Mouse (Mus musculus): Measurements from ENCODE around the gene Trmt6.
A peak's percentile ranks its signal among the peaks of the same experiment; 100 is the strongest.

Trmt6 gene

DNA sequence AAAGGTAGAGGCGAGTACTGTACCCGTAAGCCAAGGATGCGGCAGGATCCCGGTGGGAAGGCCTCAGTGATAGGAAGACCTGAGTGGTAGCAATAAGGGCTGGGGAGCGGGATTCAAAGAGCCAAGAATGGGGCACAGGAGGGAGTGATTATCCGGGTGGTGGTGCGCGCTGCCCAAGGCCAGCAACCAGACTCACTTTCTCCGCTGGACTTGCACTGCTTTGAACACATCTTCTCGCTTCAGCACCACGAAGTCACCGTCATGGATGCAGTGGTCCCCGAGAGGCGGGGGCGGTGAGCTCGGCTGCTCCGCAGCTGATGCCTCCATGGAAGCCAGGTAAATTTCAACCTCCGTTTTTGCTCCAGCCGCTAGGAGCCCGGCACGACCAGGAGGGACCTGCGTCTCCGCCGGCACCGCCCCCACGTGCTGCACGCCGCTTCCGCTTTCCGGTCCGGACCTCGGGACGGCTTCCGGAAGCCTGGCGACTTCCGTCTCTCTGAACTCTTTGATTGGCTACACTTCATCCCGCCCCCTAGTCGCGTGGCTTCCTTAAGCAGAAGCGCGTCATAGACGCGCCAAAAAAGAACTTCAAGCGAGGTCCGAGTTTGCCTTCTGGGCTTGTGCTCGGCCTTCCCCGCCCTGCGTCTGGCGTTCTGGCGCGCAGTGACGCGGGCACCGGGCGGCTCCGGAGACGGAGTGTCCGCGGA is at the start of gene Trmt6, which contains the start of gene Mcm8:
Gene Trmt6 (minus strand): TSS at position 448 of the 707 bp plus-strand sequence.
Gene Mcm8 (plus strand): TSS at position 534 of the 707 bp plus-strand sequence.
- H3K9me3 ChIP-seq (ENCODE audit: low read length), result no peaks in the 10 kb centered on the region
- peaks cover 38% of the 10 kb centered on the region for H3K4me1 ChIP-seq (replicated peaks; ENCODE audit: low read depth, low read length)
- H3K27me3 ChIP-seq (ENCODE audit: insufficient read depth, low read length), result no peaks in the 10 kb centered on the region
- peaks cover 62% of the 10 kb centered on the region for H3K36me3 ChIP-seq (ENCODE audit: insufficient read depth, low read length)
- H3K4me3 ChIP-seq (replicated peaks; ENCODE audit: low read length), result peak within 1 kb of the TSS; percentile 97
- TF ChIP-seq NANOG (IDR thresholded peaks at IDR 0.05; ENCODE audit: borderline replicate concordance, low read length) (no peak), CTCF (conservative IDR thresholded peaks at IDR 0.05; ENCODE audit: low read length) (no peak), POU5F1 (IDR thresholded peaks at IDR 0.05; ENCODE audit: borderline replicate concordance, low read length) (no peak)

DNA sequence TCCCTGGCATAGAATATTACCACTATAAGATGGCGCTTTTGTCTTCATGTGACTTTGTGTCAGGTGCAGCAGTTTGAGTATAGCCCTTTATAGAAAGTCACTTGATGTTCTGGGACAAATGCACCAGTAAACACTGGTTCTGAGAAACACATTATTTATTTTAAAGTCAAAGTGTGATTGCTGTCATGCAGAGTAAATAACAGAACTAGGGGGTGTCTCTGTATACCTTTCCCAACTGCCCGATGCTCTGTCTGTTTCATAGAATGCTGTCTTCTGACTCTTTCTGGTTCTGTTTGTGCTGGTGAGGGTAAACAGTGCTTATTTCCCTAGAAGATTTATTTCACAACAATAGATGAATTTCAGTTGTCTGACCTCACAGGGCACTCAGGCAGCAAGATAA is 47.5 kb upstream of the Trmt6 start:
- peaks cover 27% of the 10 kb centered on the region for H3K36me3 ChIP-seq (ENCODE audit: insufficient read depth, low read length)
- H3K9me3 ChIP-seq (ENCODE audit: low read length), result no peaks in the 10 kb centered on the region
- H3K4me1 ChIP-seq (replicated peaks; ENCODE audit: low read depth, low read length), result no peaks in the 10 kb centered on the region
- TF ChIP-seq NANOG (IDR thresholded peaks at IDR 0.05; ENCODE audit: borderline replicate concordance, low read length) (no peak), POU5F1 (IDR thresholded peaks at IDR 0.05; ENCODE audit: borderline replicate concordance, low read length) (no peak), CTCF (conservative IDR thresholded peaks at IDR 0.05; ENCODE audit: low read length) (no peak)
- no peak overlapping the region for H3K4me3 ChIP-seq (replicated peaks; ENCODE audit: low read length)
- no peaks in the 10 kb centered on the region for H3K27me3 ChIP-seq (ENCODE audit: insufficient read depth, low read length)

GRCm38 (mm10) chr2:132861456-132861855 is 45.6 kb upstream of the Trmt6 start:
- peaks cover 19% of the 10 kb centered on the region for H3K36me3 ChIP-seq (ENCODE audit: insufficient read depth, low read length)
- peaks cover 2% of the 10 kb centered on the region; the same call in 1 of the 2 replicates for H3K4me1 ChIP-seq (replicated peaks; ENCODE audit: low read depth, low read length)
- H3K27me3 ChIP-seq (ENCODE audit: insufficient read depth, low read length), result no peaks in the 10 kb centered on the region
- TF ChIP-seq NANOG (IDR thresholded peaks at IDR 0.05; ENCODE audit: borderline replicate concordance, low read length) (no peak), POU5F1 (IDR thresholded peaks at IDR 0.05; ENCODE audit: borderline replicate concordance, low read length) (no peak), CTCF (conservative IDR thresholded peaks at IDR 0.05; ENCODE audit: low read length) (no peak)
- no peaks in the 10 kb centered on the region for H3K9me3 ChIP-seq (ENCODE audit: low read length)
- H3K4me3 ChIP-seq (replicated peaks; ENCODE audit: low read length), result no peak overlapping the region

DNA sequence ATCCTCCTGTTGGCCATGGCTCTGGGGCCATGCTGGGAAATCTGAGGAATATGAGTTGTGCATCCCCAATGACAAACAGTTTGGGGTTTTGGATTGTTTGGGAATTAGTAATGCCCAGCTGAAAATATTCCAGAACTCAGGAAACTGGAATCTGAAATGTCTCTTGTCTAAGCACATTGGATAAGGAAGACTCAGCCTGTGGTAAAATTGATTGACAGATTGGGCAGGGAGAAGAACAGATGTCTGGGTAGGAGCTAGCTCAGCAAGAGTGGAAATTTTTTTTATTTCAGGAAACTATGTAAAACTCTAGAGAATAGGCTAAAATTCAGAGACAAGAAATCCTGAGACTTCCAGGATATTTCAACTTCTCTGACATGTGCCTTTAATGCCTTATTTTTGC is 44.6 kb upstream of the Trmt6 start:
- Histone ChIP-seq H3K27me3 (ENCODE audit: insufficient read depth, low read length) (no peaks in the 10 kb centered on the region), H3K4me1 (replicated peaks; ENCODE audit: low read depth, low read length) (peaks cover 5% of the 10 kb centered on the region; the same call in 1 of the 2 replicates), H3K4me3 (replicated peaks; ENCODE audit: low read length) (no peak overlapping the region), H3K36me3 (ENCODE audit: insufficient read depth, low read length) (peaks cover 16% of the 10 kb centered on the region), H3K9me3 (ENCODE audit: low read length) (no peaks in the 10 kb centered on the region)
- TF ChIP-seq POU5F1 (IDR thresholded peaks at IDR 0.05; ENCODE audit: borderline replicate concordance, low read length) (no peak), NANOG (IDR thresholded peaks at IDR 0.05; ENCODE audit: borderline replicate concordance, low read length) (no peak), CTCF (conservative IDR thresholded peaks at IDR 0.05; ENCODE audit: low read length) (no peak)

GRCm38 (mm10) chr2:132856333-132856732 is 40.5 kb upstream of the Trmt6 start:
- Histone ChIP-seq H3K27me3 (ENCODE audit: insufficient read depth, low read length) (no peaks in the 10 kb centered on the region), H3K4me1 (replicated peaks; ENCODE audit: low read depth, low read length) (peaks cover 23% of the 10 kb centered on the region)
- no peak for TF ChIP-seq NANOG (IDR thresholded peaks at IDR 0.05; ENCODE audit: borderline replicate concordance, low read length)
- TF ChIP-seq POU5F1 (IDR thresholded peaks at IDR 0.05; ENCODE audit: borderline replicate concordance, low read length), result no peak
- no peak for TF ChIP-seq CTCF (conservative IDR thresholded peaks at IDR 0.05; ENCODE audit: low read length)

DNA sequence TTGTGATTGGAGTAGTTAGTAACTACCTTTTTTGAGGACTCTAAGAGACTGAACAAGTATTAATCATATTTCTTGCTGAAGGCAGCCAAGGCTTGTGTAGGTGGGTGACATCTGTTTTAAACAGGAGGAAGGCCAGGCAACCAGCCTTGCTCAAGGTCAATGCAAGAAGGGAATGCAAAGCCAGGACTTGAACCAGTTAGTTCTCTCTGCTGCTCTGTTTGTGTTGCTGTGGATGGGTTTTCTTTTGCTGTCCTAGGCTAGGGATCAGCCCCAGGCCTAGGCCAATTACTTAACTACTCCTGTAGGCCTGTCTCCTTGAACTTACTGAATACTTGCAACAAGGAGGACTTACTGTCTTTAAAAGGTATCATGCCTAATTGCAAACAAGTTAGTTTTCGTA is 37.2 kb upstream of the Trmt6 start:
- Histone ChIP-seq H3K36me3 (ENCODE audit: insufficient read depth, low read length) (peaks cover 46% of the 10 kb centered on the region), H3K4me1 (replicated peaks; ENCODE audit: low read depth, low read length) (peaks cover 53% of the 10 kb centered on the region), H3K4me3 (replicated peaks; ENCODE audit: low read length) (no peak overlapping the region), H3K9me3 (ENCODE audit: low read length) (no peaks in the 10 kb centered on the region), H3K27me3 (ENCODE audit: insufficient read depth, low read length) (no peaks in the 10 kb centered on the region)
- TF ChIP-seq CTCF (conservative IDR thresholded peaks at IDR 0.05; ENCODE audit: low read length) (no peak), NANOG (IDR thresholded peaks at IDR 0.05; ENCODE audit: borderline replicate concordance, low read length) (no peak), POU5F1 (IDR thresholded peaks at IDR 0.05; ENCODE audit: borderline replicate concordance, low read length) (no peak)

More at GRCm38 (mm10) chr2:132856333-132856732, 40.5 kb upstream of the Trmt6 start:
- H3K4me3 ChIP-seq (replicated peaks; ENCODE audit: low read length), result no peak overlapping the region
- H3K9me3 ChIP-seq (ENCODE audit: low read length), result no peaks in the 10 kb centered on the region
- peaks cover 24% of the 10 kb centered on the region for H3K36me3 ChIP-seq (ENCODE audit: insufficient read depth, low read length)

DNA sequence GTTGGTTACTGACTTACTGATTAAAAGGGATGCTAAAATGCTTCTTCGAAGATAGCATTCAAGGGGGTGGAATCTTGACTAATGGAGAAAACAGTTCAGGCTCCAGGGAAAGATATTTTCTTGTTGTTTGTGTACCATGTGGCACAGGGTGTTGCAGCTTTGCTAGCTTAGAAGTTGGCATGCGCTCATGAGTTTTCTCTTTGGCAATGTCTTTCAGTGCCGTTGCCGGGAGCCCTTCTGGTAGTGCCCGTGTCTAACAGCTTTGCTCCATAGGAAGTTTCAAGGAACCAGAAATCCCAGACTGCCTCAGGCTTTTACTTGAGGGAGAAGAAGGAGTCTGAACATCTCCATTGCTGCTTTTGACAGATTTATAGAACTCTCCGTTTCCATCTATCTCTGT is 33.3 kb upstream of the Trmt6 start:
- TF ChIP-seq POU5F1 (IDR thresholded peaks at IDR 0.05; ENCODE audit: borderline replicate concordance, low read length), result no peak
- no peak for TF ChIP-seq CTCF (conservative IDR thresholded peaks at IDR 0.05; ENCODE audit: low read length)
- no peak for TF ChIP-seq NANOG (IDR thresholded peaks at IDR 0.05; ENCODE audit: borderline replicate concordance, low read length)
- Histone ChIP-seq H3K4me1 (replicated peaks; ENCODE audit: low read depth, low read length) (peaks cover 64% of the 10 kb centered on the region), H3K27me3 (ENCODE audit: insufficient read depth, low read length) (no peaks in the 10 kb centered on the region)

DNA sequence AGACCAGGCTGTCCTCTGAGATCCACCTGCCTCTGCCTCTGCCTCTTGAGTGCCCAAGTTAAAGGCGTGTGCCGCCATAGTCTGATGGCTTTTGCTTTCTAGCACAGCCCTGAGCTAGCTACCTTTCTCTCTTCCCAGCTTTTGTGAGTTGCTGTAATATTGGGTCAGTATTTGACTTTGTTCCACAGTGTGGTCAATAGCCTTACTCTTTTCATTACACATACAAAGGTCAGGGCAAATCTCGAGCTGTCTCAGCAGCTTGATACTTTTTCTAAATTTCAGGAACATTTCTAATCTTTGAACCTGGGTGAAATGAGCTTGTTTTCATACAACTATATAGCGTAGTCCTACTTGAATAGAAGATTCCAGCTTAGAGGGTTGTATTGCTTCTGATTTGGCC is 32.5 kb upstream of the Trmt6 start:
- Histone ChIP-seq H3K9me3 (ENCODE audit: low read length) (no peaks in the 10 kb centered on the region), H3K36me3 (ENCODE audit: insufficient read depth, low read length) (peaks cover 43% of the 10 kb centered on the region), H3K4me1 (replicated peaks; ENCODE audit: low read depth, low read length) (peaks cover 64% of the 10 kb centered on the region), H3K4me3 (replicated peaks; ENCODE audit: low read length) (no peak overlapping the region; the same call in 1 of the 2 replicates), H3K27me3 (ENCODE audit: insufficient read depth, low read length) (no peaks in the 10 kb centered on the region)
- TF ChIP-seq CTCF (conservative IDR thresholded peaks at IDR 0.05; ENCODE audit: low read length), result no peak
- no peak for TF ChIP-seq NANOG (IDR thresholded peaks at IDR 0.05; ENCODE audit: borderline replicate concordance, low read length)

More for the DNA sequence above, 33.3 kb upstream of the Trmt6 start:
- Histone ChIP-seq H3K4me3 (replicated peaks; ENCODE audit: low read length) (no peak overlapping the region), H3K36me3 (ENCODE audit: insufficient read depth, low read length) (peaks cover 43% of the 10 kb centered on the region), H3K9me3 (ENCODE audit: low read length) (no peaks in the 10 kb centered on the region)

All from E14TG2a.4 (cell line).